Mouse (Mus musculus) induced T-regulatory cell, adult 2 months (primary cell): ENCODE data around the gene Ninj2.
"Not testable (repeated sequence)": the region's sequence is repeated elsewhere in the genome, so short reads cannot be mapped to it uniquely, and the experiment has no call there.

ENCODE experiments used
- DNase-seq: peaks from one replicate; pipeline ENCODE4 v3.0.0-alpha.2; 2012; ENCODE audit warnings: low read depth

Gene Ninj2

GRCm38 (mm10) chr6:120093100-120093499, at the start of gene Ninj2:
Gene Ninj2 (plus strand): TSS chr6:120093350.
- DNase-seq: no peak

DNA sequence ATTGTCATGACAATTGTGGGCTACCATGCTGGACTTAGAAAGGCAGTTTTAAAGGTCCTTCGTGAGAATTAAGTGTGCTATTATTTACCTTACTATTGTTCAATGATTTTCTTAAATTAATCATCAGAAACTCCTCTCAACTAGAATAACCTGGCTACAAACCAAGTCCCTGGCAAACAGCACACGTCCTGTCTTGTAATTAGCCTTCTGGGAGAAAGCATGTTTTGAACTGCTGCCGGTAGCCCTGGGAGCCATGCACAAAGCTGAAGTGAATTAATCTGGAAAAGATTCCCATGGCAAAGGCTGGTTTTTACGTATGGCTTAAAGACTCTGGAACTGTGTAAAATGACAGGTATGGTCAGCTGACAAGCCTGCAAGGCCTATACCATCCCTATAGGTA, 47.7 kb upstream of the Ninj2 start:
- no peak for DNase-seq

DNA sequence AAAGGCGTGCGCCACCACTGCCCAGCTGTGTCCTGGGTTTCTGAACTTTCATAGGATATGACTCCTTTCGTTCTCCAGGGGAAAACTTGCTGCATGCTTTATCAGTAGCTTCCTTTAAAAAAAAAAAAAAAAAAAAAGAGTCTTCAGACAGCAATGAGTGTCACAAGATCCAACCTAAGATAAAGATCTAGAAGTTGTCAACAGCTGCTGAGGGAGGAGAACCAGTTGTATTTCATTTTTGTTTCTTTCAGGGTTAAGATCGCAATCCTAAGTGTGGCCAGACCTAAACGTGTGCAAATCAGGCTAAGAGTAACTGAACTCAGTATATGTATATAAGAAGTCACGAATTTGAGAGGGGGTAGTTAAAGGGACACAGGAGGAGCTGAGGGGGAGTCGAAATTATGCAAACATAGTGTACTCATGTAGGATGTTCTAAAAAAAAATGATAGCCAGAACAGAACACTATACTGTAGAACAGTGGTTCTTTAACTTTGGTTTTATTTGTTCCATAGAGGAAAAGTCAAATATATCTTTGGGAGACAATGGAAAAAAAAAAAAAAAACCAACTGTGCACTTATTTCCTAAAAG, 45.4 kb upstream of the Ninj2 start:
- DNase-seq: peak; percentile 71

DNA sequence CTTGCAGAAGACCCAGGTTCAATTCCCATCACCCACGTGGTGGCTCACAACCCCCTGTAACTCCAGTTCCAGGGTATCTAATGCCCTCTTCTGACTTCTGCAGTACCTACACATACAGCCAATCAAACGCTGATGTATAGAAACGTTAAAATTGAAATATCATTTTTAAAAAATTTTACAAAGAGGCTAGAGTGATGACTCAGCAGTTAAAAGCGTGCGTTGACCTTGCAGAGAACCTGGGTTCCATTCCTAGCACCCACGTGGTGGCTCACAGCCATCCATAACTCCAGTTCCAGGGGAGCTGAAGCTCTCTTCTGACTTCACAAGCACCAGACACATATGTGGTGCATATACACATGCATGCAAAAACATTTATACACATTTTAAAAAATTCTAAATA, 38.7 kb upstream of the Ninj2 start:
- no peak for DNase-seq

DNA sequence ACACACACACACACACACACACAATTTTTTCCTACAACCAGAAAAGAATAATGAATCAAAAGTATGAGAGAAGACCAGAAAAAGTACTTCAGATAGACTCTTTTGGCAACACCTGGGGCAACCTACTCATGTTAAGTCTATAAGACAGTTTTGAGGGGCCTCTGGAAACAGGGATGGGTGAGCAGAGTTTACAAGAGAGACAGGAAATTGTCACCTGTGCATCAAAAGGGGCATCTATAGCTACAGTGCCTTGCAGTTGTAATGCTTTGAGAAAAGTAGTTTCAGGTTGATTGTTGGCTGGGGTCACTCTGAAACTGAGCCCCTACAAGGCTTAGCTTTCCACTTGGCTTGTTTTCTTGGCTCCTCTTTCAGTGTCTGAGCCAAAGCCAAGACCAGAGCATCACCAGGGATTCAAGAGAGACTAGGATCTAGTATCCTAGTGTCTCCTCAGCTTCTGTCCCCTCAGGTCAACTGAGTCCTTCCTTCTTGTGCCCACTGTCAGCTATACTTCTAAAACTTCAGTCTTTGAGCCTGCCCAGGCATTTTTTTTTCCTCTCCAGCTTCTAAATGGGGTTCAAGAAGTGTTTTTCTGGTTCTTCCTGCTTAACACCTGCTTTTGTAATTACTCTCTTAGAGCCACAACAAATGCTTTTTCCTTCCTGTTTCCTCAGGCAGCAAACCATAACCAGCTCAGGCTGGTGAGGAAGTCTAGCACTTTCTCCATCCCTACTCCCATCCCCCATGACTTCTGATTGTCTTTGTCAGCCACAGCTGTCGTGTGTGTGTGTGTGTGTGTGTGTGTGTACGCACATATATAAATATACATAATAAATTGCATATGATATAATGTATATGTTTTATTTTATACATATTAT, 37.2 kb upstream of the Ninj2 start:
- DNase-seq: peak; percentile 53

DNA sequence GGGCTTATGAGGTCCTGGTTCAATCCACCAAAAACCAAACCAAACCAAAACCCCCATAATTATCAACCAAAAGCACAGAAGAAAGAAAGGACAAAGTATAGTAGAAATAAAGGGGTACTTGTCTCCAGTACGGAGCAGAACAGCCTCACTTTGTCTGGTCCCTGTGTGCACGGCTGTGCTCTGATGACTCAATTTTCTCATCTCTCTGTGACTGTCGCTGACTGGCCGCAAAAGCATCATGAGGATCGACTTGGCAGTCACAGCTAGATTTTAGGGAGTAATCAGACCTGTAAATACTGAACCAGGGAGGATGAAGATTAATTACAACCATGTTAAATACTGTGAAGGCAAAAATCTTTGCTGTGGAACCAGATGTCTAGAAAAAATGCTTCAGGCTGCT, 30.2 kb upstream of the Ninj2 start:
- no peak for DNase-seq

GRCm38 (mm10) chr6:120064627-120065026, 28.5 kb upstream of the Ninj2 start:
- peak; percentile 42 for DNase-seq

GRCm38 (mm10) chr6:120065552-120066177, 27.5 kb upstream of the Ninj2 start:
- peak; percentile 78 for DNase-seq

- no peak for DNase-seq
These were observed 23.6 kb upstream of the Ninj2 start for GRCm38 (mm10) chr6:120069546-120069945.

- peak; percentile 71 for DNase-seq
These were observed 20.5 kb upstream of the Ninj2 start for GRCm38 (mm10) chr6:120072630-120073029.

- DNase-seq: peak; percentile 59
These were observed 16.3 kb upstream of the Ninj2 start for GRCm38 (mm10) chr6:120076619-120077450.

- no peak for DNase-seq
These were observed 13.6 kb upstream of the Ninj2 start for GRCm38 (mm10) chr6:120079547-120079946.

GRCm38 (mm10) chr6:120081516-120081915, 11.6 kb upstream of the Ninj2 start:
- DNase-seq: peak; percentile 80

- peak; percentile 87 for DNase-seq
These were observed 10.7 kb upstream of the Ninj2 start for GRCm38 (mm10) chr6:120082251-120082950.

DNA sequence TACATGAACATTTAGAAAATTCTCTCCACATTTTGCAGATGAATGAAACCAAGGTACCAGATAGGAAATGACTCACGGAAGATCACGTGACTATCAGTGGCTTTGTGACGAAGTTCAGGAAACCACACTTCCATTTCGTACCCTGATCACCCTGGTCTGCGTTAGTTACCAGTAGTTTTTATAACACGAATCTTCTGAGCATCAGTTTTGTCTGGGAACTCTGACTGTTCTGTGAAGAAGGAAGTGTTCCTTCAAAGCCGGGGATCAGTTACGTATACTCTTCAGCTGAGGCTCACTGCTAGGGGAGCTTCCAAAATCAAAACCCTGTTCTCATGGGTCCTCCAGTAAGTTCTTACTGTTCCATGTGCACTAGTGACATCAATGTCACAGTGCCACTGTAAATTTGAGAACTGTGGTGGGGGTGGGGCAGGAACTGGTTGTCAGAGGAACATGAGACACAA, 10.2 kb upstream of the Ninj2 start:
- DNase-seq: peak; percentile 98

GRCm38 (mm10) chr6:120083442-120083841, 9.7 kb upstream of the Ninj2 start:
- DNase-seq: peak; percentile 90

DNA sequence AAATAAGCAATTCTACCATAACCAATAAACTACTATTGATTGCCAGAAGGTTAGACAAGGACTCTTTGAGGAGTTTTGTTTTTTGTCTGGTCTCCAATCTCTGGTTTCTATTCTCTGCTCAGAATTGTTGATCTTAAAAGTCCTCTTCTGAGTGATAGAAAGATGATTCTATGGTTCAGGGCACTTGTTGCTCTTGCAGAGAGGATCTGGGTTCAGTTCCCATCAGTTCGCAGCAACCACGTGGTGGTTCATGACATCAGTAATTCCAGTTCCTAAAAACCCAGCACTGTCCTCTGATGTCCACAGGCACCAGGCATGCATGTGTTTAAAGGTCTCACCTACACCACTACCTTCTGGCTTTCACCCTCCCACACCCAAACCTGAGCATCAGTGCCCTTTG, 8.2 kb upstream of the Ninj2 start:
- peak; percentile 55 for DNase-seq

DNA sequence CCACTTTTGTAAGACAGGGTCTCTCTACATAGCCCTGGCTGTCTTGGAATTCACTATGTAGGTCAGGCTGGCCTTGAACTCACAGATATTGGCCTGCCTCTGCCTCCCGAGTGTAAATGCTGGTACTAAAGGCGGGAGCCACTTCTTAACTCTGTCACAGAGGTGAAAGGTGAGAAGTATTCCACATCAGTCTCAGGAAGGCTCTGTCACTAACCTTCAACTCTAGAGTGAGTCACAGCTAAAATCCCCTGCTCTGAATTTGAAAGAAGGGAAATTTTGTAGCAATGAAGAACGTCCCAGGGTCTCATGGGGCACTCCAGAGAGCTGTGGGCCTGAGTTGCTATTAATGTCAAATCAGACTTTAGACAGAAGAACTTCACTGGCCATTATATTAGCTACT, 7.3 kb upstream of the Ninj2 start:
- peak; percentile 75 for DNase-seq

DNA sequence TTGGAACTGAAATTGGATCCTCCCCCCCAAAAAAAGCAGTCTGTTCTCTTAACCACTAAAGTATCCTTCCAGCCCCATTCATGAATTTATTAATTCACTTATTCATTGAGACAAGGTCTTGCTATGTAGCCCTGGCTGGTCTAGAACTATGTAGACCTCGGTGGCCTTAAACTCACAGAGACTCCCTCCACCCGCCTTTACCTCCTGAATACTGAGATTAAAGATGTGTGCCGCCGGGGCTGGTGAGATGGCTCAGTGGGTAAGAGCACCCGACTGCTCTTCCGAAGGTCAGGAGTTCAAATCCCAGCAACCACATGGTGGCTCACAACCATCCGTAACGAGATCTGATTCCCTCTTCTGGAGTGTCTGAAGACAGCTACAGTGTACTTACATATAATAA, 6.1 kb upstream of the Ninj2 start:
- not testable (repeated sequence) for DNase-seq

- peak; percentile 14 for DNase-seq
These were observed 2.4 kb upstream of the Ninj2 start for GRCm38 (mm10) chr6:120090712-120091248.

DNA sequence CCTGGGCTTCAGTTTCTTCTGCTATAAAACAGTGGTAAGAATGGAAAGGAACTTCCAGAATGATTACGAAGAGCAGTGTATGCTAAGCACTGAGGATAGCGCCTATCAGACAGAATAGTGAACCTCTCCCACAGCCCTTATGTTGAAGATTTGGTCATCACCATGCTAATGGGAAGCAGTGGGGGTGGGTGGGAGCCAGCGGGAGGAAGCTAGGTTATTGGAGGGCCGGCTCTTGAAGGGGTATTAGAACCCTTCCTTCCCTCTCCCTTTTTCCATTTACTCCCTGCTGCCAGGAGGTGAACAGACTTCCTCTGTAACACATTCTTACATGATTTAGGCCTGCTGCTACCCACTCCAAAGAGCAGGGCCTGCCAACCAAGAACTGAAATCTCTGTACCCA, 1.2 kb upstream of the Ninj2 start:
- no peak for DNase-seq
